Mouse (Mus musculus) adrenal gland, postnatal 4 days (tissue): Measurements from ENCODE around the gene Fam118a. TPM values are rescaled to one million over a fixed set of nuclear protein-coding genes. Genes with fewer than 3 reads are reported as not detected.
"Not testable (repeated sequence)": the region's sequence is repeated elsewhere in the genome, so short reads cannot be mapped to it uniquely, and the experiment has no call there.

Experiments
- DNase-seq, 2 experiments: peaks; one replicate each; pipeline ENCODE4 v3.0.0; 2021 to 2022; ENCODE audit warnings: low spot score in 2 of 2, mixed read lengths in 2 of 2
- long read RNA-seq, 2 experiments: library from polyadenylated mRNA; stranded (forward); transcript quantifications; one replicate each; pipeline ENCODE4 v2.0.0; 2021
- total RNA-seq, 2 experiments: library from RNA; stranded (reverse); gene quantifications; 2 replicates each; pipeline ENCODE4 v1.2.3; 2021

Gene Fam118a
- 10 to 100 TPM; 16.6 to 19.2 TPM for total RNA-seq
- long read RNA-seq, experiment 1, transcript Fam118a-201 (9 exons, 2,518 nt) = major isoform, 7 of 15 reads
- long read RNA-seq, experiment 1, partial matches to known transcripts = 0 of 15 reads
- long read RNA-seq, experiment 1, other reads (novel, unspliced or antisense) = 8 of 15 reads
- long read RNA-seq, experiment 2, transcript Fam118a-201 (9 exons, 2,518 nt) = major isoform, 22 of 34 reads
- long read RNA-seq, experiment 2, partial matches to known transcripts = 1 of 34 reads
- long read RNA-seq, experiment 2, other reads (novel, unspliced or antisense) = 11 of 34 reads

DNA sequence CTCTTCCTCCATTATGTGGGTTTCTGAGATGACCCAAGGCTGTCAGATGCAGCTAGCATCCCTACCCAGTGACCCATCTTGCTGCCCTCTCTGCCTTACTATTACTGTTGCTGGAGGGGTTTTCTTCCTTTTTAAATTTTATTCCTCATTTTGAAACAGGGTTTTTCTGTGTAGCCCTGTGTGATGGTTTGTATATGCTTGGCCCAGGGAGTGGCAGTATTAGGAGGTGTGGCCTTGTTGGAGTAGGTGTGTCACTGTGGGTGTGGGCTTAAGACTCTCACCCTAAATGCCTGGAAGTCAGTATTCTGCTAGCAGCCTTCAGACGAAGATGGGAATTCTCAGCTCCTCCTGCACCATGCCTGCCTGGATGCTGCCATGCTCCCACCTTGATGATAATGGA, at the start of gene Fam118a:
Gene Fam118a, plus strand, starts transcription at position 301 of the 400 bp plus-strand sequence.
- not testable (repeated sequence) for DNase-seq

DNA sequence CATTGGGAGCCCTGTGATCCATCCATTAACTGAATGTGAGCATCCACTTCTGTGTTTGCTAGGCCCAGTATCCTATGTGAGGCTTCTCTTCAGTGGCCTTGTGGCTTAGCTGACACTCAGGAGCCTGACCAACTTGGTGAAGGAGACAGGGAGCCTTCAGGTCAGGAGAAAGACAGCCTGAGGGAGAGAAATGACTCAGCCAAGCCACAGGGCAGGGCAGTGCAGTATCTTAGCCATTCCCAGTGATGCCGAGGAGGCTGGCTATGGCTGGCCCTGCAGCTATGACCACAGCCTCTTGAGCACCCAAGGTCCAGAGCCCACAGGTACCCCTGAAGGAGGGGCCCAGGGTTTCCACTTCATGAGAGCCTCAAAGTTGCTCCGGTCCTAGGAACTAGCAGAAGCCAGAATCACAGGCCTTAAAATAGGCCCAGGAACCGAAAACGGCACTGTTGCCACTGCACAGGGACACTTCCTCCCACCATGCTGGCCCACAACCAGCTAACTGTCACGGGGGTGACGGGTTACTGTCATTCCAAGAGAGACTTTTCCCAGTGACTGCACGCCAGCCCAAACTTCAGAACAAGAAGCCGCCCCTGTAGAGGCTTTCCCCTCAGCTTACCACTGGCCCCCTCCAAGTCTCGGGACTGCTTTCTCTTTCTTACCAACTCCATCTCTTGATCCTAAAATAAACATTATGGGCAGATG, 47.0 kb upstream of the Fam118a start:
- DNase-seq = no peak

DNA sequence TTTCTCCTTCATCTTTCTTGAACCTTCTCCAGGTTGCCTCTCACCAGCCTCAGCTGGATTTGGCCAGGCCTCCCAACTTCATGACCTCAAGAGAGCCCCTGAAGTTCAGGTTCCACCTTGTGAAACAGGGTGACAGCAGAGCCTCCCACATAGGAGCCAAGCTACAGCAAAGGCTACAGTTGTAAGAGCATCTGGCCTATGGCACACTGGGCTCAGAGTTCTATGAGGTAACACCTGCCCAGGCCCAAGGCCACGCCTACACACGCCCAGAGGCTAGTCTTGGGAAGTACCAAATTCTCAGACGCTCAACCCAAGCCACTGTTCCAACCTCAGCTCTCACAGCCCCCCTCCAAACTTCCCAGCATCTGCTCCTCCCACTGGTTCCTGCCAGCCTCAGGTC, 45.9 kb upstream of the Fam118a start:
- no peak for DNase-seq

DNA sequence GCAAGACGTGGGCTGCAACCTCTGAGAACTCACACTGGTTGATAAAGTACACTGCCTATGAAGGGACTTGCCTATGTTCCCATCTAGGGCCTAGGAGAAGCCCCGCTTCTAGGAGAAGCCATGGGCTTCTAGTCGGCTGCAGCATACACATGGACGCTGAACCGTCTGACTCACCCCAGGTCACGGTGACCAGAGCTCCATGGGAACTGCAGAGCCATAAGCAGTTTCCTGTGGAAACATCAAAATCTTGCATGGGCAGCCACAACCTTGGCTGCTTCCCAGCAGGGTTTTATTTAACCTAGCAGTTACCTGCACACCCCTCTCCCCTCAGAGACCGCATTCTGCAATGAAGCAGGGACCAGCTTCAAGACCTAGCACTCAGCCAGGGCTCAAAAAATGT, 45.0 kb upstream of the Fam118a start:
- no peak for DNase-seq

DNA sequence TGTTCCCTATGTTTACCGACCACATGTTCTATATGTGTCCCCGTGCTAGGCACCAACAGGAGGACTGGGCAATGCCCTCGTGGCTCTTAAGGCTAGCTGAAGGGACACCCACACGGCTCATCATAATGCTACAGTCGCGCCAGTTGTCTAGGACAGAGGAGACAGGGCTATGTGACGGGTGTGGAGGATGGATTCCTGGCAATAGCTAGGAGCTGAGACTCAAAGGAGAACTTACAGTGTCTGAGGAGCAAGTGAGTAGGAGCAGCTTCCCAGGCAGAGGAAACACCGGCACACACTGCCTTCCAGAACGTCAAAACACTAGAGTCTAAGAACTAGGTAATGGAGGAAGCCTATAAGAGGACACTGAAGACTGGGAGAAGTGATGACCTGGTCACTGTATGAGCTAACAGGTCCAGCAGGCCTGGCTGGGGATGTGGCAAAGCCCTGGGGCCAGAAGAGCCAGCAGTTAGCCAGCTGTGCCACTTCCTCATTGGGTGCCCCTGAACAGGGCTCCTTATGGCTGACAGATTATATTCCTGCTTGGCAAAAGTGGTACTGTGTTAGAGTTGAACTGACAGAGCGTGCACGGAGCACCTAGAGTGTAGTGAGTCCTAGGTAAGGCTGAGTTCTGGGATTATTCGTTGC, 43.1 kb upstream of the Fam118a start:
- DNase-seq = no peak

DNA sequence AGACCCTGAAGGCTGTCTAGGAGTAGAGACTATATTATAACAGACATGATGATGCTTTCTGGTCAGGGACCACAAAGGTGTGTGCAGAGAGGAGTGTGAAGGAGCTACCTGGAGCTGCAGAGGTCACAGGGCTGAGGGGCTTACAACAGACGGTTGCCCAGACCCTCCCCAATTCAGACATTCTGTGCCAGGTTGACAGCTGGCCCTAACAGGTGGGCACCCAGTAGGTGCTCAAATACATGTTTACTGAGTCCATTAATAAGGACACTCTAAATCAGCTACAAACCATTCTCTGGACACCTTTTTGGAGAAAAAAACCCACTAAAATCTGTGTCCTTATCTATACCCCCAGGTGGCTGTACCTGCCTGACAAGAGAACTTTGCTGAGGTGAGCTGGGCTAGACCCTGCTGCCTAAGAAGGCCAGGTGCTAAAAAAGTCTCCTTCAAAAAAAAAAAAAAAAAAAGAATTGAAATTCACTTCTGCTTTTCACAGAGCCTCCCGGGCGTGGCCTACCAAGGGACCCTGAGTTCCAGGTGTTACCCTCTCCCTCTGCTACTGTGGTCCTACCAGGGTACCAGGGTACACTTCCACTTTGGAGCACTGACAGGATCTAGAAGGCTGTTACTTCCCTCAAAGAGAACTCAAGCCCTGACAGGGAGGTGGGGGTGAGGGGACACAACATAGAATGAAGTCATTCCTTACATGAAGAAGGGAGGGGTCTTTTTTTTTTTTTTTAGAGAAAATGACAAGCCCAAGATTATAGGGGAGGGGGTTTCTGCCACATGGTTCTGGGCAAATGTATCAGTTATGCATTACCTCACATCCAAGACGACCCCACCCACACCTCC, 42.4 kb upstream of the Fam118a start:
- no peak for DNase-seq

DNA sequence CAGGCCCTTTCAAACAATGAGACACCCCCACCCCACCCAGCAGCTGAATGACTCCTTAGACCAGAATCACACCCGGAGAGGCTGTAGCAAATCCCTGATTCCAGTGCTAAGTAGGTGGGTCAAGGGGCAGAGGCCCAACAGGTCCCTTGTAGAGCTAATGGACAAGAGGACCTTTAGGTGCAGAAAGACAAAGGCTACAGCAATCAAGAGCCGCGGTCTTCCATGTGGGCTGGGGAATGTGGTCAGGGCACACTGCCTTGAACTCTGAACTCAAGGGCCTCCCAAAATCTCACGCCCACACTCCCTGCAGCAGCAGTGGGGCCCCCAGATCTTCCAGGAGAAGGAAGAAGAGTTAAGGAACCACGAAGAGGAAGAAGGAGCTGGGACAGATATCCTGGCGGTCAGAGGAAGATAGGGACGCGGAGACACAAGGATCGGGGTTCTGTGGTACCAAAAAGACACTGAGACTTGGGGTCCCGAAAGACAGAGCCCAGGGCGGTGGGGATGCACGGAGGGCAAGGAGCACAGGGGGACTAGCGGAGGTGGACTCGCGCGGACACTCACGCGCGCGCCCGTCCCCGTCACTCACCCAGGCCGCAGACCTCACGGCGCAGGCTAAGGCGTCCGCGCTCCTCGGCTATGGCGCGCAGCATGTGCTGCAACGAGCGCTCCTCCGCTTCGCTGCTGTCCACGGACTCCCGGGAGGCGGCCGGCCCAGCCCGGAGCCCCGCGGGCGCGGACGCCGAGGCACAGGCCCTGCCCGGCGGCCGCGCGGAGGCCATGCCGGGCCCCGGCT, 41.5 kb upstream of the Fam118a start:
- no peak for DNase-seq

DNA sequence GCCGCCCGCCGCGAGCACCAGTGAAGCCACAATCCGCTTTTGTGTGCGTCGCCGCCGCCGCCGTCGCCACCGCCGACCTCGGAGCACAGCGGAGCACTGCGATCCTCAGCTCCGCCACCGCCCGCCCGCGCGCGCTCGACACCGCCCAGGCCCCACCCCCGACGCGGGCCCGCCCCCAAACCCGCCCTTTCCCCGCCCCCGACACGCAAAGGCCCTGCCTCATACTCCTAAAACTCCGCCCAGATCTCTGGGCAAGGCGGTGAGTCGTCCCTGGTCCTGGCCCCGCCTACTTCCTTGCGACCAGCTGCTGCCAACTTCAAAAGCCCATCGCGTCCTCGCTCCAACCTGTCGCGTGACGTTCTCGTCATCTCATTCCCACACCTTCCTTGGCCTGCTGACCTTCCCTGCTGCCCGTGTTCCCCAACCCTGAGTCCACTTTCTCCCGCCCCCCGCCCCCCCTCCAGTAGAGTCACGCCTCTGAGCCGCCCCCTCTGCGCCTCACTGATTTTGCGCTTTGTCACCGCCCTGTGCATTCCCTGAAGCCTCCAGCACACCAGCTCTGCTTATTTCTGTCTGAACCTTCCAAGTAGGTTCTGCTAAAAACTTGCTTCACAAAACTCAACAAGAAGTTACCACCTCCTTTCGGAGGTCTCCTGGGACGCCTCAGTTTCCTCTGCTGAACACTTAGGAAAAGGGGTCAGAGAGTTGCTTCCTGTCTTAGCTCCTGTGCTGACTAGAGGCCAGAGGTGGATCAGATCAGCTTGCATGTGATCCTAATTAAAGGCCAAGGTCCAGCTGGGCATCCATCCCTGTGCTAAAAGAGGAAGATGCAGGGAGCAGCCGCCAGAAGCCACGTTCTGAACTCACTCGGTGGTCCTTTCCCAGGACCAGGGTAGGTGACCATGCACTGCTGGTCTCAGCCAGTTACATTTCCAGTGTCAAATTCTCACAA, 40.6 kb upstream of the Fam118a start, which contains the start of gene 5031439G07Rik:
Gene 5031439G07Rik, minus strand, starts transcription at position 678 of the 952 bp plus-strand sequence.
- peak; percentile 74 to 78 for DNase-seq

DNA sequence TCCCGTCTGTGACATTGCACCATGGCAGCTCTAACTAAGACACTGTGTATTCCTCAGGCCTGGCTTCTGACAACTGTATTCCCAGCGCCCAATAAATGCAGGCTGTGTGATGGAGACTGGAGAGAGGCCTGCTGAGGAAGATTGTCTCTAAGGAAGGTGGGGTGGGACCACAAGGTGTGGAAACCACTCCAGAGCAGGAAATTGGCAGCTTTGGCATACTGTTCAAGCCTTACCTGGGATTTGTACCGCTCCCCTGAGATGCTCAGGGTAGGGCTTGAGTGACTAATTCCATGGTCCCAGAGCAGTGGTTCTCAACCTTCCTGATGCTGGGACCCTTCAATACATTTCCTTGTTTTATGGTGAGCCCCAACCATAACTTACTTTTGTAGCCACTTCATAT, 39.6 kb upstream of the Fam118a start:
- DNase-seq = no peak

DNA sequence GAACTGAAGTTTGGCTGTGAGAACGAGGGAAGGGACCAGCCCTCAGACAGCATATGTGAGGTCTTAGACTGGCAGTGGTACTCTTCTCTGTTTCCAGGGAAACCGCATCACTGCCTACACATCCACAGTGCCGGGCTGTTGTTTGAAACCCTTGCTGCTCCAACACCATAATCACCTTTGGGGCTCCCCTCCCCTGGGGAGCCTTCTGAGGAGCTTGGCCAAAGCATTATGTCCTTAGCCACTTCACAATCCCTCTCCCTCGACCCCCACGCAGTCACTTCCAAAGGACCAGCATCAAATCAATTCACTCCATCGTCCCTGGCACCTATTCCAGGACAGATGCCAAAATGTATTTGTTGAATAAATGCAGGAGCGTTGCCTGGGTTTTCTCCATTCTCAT, 39.0 kb upstream of the Fam118a start:
- no peak for DNase-seq

DNA sequence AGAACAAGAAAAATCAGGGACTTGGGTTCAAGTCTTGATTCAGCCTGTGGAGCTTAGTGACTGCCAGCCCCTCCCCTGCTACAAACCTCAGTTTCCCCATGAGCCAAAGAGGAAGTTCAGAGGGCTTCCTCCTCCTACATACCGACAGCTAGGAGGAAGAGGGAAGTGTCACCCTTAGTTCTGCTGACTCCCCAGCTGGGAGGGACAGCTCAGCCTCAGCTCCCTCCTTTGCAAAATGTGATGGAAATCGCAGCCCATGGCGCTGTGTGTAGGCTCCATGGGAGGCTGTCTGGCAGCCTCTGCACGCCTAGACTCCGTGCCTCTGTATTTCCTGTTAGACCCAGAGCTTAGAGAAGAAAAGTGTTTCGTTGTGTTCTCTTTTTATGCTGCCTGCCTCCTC, 34.2 kb upstream of the Fam118a start:
- no peak for DNase-seq

DNA sequence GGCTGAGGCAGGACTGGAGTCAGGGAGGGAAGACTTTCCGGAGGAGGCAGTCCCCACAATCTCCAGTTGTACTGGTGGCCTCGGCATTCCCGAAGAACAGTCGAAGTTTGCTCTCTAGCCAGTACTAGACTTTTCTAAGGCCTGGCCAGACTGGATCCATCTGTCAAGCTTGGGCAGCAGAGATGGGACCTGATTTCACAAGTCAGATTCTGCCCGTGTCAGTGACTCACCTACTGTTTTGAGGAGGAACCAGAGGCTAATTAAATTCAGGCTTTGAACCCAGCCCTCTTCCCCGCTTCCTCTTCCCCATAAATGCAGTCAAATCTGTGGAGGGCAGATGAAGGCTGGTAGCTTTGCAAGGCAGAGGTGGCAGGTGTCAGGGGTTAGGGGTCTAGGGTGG, 33.7 kb upstream of the Fam118a start:
- DNase-seq = no peak

DNA sequence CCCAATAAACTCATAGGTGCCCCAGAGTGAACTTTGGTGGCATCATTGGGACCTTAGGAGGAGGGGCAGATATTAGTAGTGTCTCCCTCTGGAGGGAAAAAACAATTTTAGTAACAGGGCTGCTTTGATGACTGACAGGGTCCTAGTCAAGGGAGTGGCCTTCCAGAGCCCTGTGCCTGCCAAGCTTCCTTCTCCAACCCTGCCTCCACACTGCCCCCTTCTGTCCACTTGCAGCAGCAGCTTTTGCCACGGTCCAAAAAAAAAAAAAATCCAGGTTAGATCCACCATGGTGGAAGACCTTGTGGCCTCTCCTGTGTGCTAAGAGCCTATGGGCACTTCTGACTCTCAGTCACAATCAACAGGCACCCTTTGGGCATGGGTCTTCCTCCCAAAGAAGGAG, 32.8 kb upstream of the Fam118a start:
- peak in 1 of 2 experiments; percentile 48 for DNase-seq

DNA sequence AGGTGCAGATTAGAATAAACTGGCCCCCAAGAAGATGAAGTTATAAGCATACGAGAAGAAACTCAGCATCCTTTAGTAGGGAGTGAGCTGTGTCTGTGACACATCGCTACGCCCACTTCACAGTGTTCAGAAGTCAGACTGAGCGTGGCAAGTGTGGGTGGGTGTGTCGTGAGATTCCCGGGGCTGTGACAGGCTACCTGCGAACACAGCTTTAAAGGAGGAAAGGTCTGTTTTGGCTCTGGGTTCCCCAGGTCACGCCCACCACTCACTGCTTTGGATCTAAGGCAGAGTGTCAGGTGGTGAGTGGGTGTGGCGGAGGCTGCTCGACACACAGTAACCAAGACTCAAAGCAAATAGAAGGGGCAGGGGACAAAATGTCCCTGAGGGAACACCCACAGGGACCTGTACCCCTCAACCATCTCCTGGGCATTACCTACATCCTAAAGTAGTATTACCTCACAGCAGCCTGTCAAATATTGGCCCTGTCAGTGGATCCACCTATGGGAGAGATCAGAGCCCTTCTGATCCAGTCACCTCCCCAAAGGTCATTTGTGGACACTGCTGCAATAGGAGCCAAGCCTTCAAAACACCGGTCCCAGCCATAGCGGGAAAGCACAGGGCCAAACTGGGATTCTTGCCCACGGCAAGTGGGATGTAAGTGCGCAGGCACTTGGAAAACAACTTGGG, 30.8 kb upstream of the Fam118a start:
- no peak for DNase-seq

DNA sequence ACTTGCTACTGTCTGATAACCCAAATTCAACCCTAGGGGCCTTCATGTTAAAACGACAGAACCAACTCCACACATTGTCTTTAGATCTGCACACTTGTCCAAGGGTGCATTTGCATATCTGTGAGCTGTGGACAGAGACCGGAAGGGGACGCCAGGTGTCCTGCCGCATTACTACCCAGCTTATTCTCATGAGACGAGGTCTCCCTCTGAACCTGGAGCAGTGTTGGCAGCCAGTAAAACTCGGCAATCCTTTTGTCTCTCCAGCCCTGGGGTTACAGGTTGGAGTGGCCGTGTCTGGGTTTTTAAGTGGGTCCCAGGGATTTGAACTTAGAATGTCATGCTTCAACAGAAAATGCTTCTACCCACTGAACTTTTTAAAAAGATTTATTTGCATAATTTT, 28.8 kb upstream of the Fam118a start:
- DNase-seq = no peak

DNA sequence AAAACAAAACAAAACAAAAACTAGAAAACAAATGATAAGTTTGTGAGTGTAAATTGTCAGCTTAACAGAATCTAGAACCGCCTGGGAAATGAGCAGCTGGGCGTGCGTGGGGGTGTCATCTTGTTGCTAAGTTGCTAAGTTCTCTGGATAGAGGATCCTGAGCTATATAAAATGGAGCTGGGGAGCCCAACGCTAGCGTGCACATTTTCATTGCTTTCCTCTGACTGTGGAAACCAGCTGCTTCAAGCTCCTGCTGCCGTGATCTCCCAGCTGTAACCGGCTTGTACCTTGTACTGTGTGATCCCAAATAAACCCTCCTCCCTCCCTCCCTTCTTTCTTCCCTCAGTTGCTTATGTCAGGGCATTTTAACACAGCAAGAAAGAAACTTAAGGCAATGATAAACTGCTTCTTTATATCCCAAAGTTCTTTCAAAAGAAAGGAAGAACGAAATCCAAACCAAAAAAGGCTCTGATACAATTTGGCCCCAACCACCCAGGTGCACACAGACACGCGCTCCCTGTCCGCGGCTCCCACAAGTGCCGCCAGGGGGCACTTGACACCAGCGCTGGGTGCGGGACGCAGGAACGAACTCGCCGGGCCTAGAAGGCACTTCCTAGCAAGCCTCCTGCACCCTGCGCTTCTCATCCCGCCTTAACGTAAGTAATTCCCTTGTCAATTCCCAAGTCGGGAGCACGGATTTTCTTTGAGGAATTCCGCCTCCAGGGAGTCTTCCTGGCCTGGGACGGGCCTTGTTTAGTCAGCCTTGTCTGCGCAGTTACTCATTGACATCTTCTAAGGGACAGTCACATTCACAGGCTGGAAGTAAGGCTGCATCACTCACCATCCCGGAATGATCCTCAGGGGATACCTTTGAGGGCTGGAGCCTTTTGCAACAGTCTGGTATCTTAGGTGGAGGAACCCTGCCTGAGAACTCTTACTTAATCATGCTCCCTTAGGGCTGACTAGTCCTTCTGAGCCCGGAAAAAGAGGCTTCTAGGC, 27.5 kb upstream of the Fam118a start:
- DNase-seq = peak; percentile 47 to 66

DNA sequence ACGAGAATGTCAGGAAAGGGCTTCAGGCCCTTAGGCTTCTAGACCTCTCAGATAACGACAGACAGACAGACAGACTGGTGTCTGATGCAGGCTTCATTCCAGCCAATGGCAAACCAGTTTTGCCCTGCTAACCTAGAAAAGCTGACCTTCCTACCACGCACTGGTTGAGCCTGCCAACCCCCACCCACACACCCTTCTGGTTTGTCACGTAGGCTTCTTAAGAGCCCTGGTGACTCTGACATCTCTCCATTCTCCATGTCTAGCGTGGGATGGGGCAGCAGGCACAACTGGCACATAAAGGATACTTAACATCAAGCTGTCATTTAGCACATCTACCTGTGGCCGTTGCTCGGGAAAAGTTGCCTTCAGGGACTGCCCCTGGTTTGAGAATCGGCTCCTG, 19.1 kb upstream of the Fam118a start:
- DNase-seq = no peak
